Mouse (Mus musculus) CH12.LX (cell line): ENCODE data around the gene Relch.

Experiments
- CTCF ChIP-seq, 2 experiments: IDR thresholded peaks in 1 of 2; conservative IDR thresholded peaks in 1 of 2; 2 replicates each; pipeline ENCODE4 v1.5.1; 2011 to 2012; ENCODE audit warnings: low read depth in 2 of 2, low read length in 2 of 2, improper control_type of control experiment in 1 of 2, inconsistent platforms in 1 of 2, mild to moderate bottlenecking in 1 of 2, moderate library complexity in 1 of 2
- MAX ChIP-seq: IDR thresholded peaks from 2 replicates; pipeline ENCODE4 v1.6.1; 2011; ENCODE audit warnings: low read length, improper control_type of control experiment
- MYC ChIP-seq: IDR thresholded peaks from 2 replicates; pipeline ENCODE4 v1.6.1; 2011; ENCODE audit warnings: low read depth, mild to moderate bottlenecking, improper control_type of control experiment, low read length
- POLR2A ChIP-seq: IDR thresholded peaks from 2 replicates; pipeline ENCODE4 v1.6.1; 2011; ENCODE audit warnings: low read depth, mild to moderate bottlenecking, improper control_type of control experiment, low read length
- POLR2AphosphoS2 ChIP-seq: IDR thresholded peaks from 2 replicates; pipeline ENCODE4 v1.6.1; 2011; ENCODE audit warnings: low read depth, low read length, improper control_type of control experiment

DNA sequence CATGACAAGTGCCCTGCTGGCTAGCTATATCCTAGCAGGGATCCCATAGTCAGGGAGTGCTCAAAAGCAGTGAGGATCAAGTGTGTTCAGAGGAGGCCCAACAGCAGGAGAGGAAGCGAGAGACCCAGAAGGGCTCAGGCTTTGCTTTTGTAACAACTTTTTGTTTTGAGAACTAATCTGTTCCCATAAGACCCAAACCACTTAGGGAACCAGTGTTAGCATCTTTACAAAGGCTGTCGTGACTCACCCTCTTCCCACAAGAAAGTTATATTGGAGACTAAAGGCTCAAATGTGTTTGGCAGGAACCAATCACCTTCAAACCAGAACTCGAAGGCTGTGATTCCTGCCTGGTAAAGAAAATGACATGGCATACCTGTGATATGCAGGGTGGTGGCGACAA lies 132.0 kb downstream of the Relch start:
- no peak for TF ChIP-seq POLR2A
- no peak for TF ChIP-seq MYC
- no peak for TF ChIP-seq CTCF (conservative IDR thresholded peaks at IDR 0.05 in 1 of 2, IDR thresholded peaks at IDR 0.05 in 1 of 2; ENCODE audit: low read depth in 2 of 2, low read length in 2 of 2)
- TF ChIP-seq MAX, result no peak
- TF ChIP-seq POLR2AphosphoS2, result no peak
